Comparison of ENCODE assay signal across 7 mouse cellular contexts in the genomic region with DNA sequence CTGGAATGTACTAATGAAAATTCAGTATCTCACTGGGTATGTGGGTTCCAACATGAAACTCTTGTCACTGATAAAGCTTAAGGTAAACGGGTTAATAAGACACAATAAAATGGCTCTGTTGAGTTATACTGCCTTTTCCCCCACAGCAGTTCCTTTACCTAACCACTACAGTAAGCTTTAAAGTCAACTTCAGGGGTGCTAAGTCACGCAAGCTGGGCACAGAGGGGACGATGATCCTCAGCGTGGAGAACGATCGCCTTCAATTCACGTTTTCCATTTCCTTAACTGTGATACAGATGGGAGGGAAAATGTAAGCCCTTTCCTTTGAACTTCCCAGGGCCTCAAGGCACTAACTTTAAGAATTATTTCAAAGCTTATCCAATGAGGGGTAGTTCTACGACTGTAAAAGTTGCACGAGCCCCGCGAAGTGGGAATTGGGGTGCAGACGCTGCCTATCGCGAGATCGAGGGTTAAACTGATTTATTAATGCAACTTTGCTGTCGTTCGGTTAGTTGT. TPM values are rescaled to one million over a fixed set of nuclear protein-coding genes. Genes with fewer than 3 reads are reported as not detected.
A peak's percentile ranks its signal among the peaks of the same experiment; 100 is the strongest.
DNase-seq lines count a peak whose midpoint lies in the region; ATAC-seq lines count a peak whose summit lies in the region.

No protein-coding gene starts in this region.

- H3K27me3 ChIP-seq in limb, embryonic 12.5 days = no peaks in the 10 kb centered on the region
- no peaks in the 10 kb centered on the region for H3K27me3 ChIP-seq in neural tube, embryonic 14.5 days (ENCODE audit: control insufficient read depth, insufficient read depth, low read length)

- peak overlapping the region; percentile 75 for H3K4me2 ChIP-seq in limb, embryonic 12.5 days
- peak overlapping the region; percentile 79 for H3K4me2 ChIP-seq in neural tube, embryonic 14.5 days (ENCODE audit: low read depth, low read length)

- H3K9me3 ChIP-seq in limb, embryonic 12.5 days = no peaks in the 10 kb centered on the region
- no peaks in the 10 kb centered on the region for H3K9me3 ChIP-seq in neural tube, embryonic 14.5 days (ENCODE audit: control insufficient read depth, low read length)

- peak overlapping the region; percentile 79 for H3K9ac ChIP-seq in limb, embryonic 12.5 days (replicated peaks)
- peak overlapping the region; percentile 70 for H3K9ac ChIP-seq in neural tube, embryonic 14.5 days (replicated peaks; ENCODE audit: low read depth, low read length)

- H3K27ac ChIP-seq in limb, embryonic 12.5 days = peak overlapping the region; percentile 93
- peak overlapping the region; percentile 90 for H3K27ac ChIP-seq in neural tube, embryonic 14.5 days (ENCODE audit: low read depth, low read length)

- no peaks in the 10 kb centered on the region for H3K36me3 ChIP-seq in limb, embryonic 12.5 days
- H3K36me3 ChIP-seq in neural tube, embryonic 14.5 days (ENCODE audit: control insufficient read depth, insufficient read depth, low read length) = no peaks in the 10 kb centered on the region

- peak; percentile 8 for DNase-seq in urinary bladder, postnatal 25 days (ENCODE audit: low spot score)
- DNase-seq in urinary bladder, postnatal 4 days (ENCODE audit: low spot score in 2 of 2) = no peak
- no peak for DNase-seq in left cerebral cortex, adult 18-20 months (ENCODE audit: low spot score in 2 of 2)
- no peak for DNase-seq in frontal cortex, postnatal 25 days (ENCODE audit: low spot score in 2 of 2)

- no peaks in the 10 kb centered on the region for H3K4me1 ChIP-seq in limb, embryonic 12.5 days (replicated peaks)
- no peaks in the 10 kb centered on the region for H3K4me1 ChIP-seq in neural tube, embryonic 14.5 days (ENCODE audit: control insufficient read depth, insufficient read depth, low read length)

- ATAC-seq in erythroblast, adult 5-6 weeks (replicated peaks; ENCODE audit: low FRiP score, poor library complexity, severe bottlenecking) = peak; percentile 62
- ATAC-seq in limb, embryonic 12.5 days (ENCODE audit: insufficient number of reproducible peaks, insufficient read depth, low FRiP score, low TSS enrichment, low read depth) = peak; percentile 4; the same call in 1 of the 2 replicates
- ATAC-seq in neural tube, embryonic 14.5 days (ENCODE audit: low read depth) = no peak

- H3K4me3 ChIP-seq in limb, embryonic 12.5 days (replicated peaks) = peak overlapping the region; percentile 70
- H3K4me3 ChIP-seq in neural tube, embryonic 14.5 days (ENCODE audit: low read depth, low read length) = peak overlapping the region; percentile 70

- under 1% methylated on average over 17 of the region's 17 CpGs for WGBS in limb, embryonic 12.5 days
- WGBS in neural tube, embryonic 14.5 days = 0% methylated on average over 17 of the region's 17 CpGs

RNA-seq across cellular contexts. Expression of a gene that starts 1.2 kb away (rescaled TPM):
- 6.1 and 13.3 TPM in 2 replicates for total RNA-seq in erythroblast, adult 5-6 weeks (2015; ENCODE audit: low replicate concordance)
- total RNA-seq in erythroblast, adult 5-6 weeks (2017; ENCODE audit: low replicate concordance) = 7.9 and 17.7 TPM in 2 replicates
- 13.9 and 15.5 TPM in 2 replicates for polyA plus RNA-seq in limb, embryonic 12.5 days (2016; fragmentation: Nextera tagmentation; extraction: Ambion mirVana)
- 23.9 and 28.4 TPM in 2 replicates for polyA plus RNA-seq in neural tube, embryonic 14.5 days (2014; fragmentation: Nextera tagmentation; extraction: Ambion mirVana)
- total RNA-seq in left cerebral cortex, adult 18-20 months (2021) = 10 to 100 TPM; 88.1 to 97.0 TPM

Comparison
In these comparisons a context has a peak if more than half of its experiments do, and no peak if none do; other contexts are left out.
1. RNA of a gene that starts 1.2 kb away (total RNA-seq): 88.1 to 97.0 TPM in left cerebral cortex, adult 18-20 months; 6.1 to 17.7 TPM in erythroblast, adult 5-6 weeks; every median in the first group is over 4 times any median in the second.